Mouse (Mus musculus): ENCODE data around the gene Pop7. TPM values are rescaled to one million over a fixed set of nuclear protein-coding genes. Genes with fewer than 3 reads are reported as not detected.

Pop7 gene
- polyA plus RNA-seq, 1 experiment from 2014 or later: 52.7 TPM

DNA sequence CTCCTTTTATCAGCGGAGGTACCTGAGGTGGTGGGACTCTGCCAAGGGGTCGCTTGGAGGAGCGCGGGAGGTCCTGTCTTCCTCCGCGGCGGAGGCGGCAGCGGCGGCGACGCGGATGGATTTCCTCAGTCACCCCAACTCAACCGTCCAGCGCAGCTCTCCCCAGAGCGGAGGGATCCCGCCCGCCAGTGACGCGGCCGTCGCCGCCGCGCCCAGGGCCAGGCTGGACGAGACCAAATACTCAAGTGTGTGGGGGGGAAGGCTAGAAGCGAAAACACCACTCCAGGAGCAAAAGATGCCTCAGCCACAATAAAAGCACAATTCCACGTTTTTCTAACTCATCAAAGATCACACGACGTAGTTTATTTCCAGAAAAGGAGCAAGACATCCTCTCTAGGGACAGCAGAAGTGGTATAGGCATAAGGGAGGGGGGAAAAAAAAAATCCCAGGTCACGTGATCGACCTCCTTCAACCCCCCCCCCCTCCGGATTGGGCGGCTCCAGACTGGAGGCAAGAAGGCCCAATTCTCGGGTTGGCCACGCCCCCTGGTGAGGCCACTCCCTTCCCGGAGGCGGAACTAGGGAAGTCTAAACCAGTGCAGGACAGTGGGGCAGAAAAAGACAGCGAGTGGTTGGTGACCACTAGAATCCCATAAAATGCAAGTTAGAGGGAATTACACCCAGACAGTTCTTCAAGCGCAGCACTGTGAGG is 31.0 kb upstream of the Pop7 start, which contains the start of the genes Epo and Gnb2:
Epo (minus strand) TSS at position 126 of the 711 bp plus-strand sequence.
Gnb2 (minus strand) TSS at position 394 of the 711 bp plus-strand sequence.
- Histone ChIP-seq H3K4me2 (peak within 1 kb of the TSS; percentile 99), H3K27me3 (no peaks in the 10 kb centered on the region), H3K27ac (peak within 1 kb of the TSS; percentile 94), H3K9ac (replicated peaks) (peak within 1 kb of the TSS; percentile 90), H3K36me3 (peaks cover 20% of the 10 kb centered on the region), H3K9me3 (no peaks in the 10 kb centered on the region), H3K4me3 (replicated peaks) (peak within 1 kb of the TSS; percentile 90), H3K4me1 (replicated peaks) (peaks cover 18% of the 10 kb centered on the region)
- peak; percentile 66 for ATAC-seq (ENCODE audit: insufficient number of reproducible peaks, insufficient read depth, low FRiP score, low TSS enrichment, low read depth)
- WGBS: 0% methylated on average over 40 of the region's 40 CpGs

- no peak; the same call in 1 of the 2 replicates for ATAC-seq (ENCODE audit: insufficient number of reproducible peaks, insufficient read depth, low FRiP score, low TSS enrichment, low read depth)
- peak overlapping the region; percentile 99 for H3K4me2 ChIP-seq
- no peaks in the 10 kb centered on the region for H3K27me3 ChIP-seq
- peaks cover 21% of the 10 kb centered on the region for H3K4me1 ChIP-seq (replicated peaks)
- H3K27ac ChIP-seq: peak overlapping the region; percentile 94
- peaks cover 25% of the 10 kb centered on the region for H3K36me3 ChIP-seq
- H3K9me3 ChIP-seq: no peaks in the 10 kb centered on the region
- WGBS: under 1% methylated on average over 10 of the region's 12 CpGs
- peak overlapping the region; percentile 90 for H3K4me3 ChIP-seq (replicated peaks)
- peak overlapping the region; percentile 90 for H3K9ac ChIP-seq (replicated peaks)
Observed at GRCm38 (mm10) chr5:137532808-137533116, 30.4 kb upstream of the Pop7 start.

DNA sequence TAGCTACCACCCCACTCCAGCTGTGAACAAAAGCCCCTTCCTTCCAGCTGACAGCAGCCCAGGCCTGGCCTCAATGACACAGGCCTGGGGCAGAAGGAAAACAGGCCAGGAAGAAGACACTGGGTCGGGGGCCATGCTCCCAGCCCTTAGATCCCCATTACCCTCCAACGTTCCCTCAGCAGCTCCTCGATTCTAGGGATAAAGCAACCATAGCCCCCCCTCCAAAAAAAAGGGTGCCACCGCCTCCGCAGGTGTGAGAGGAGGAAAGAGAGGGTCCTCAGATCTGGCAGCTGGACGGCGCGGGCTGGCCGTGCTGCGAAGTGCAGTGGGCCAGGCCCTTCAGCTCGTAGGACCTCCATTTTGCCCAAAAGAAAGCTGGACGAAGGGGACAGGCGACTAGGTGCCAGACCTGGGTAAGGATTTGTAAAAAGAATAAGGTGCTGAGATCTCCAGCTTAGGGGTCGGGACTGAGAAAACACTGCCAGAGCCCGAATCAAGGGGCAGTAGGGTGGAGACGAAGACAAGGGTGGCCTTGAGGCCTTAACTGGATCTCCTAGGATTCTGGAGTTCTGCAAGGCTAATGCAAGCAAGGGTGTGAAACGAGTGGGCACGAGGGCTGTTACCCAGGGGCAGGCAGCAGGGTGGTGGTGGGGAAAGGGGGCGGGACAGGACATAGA is 30.0 kb upstream of the Pop7 start:
- under 1% methylated on average over 19 of the region's 19 CpGs for WGBS
- ATAC-seq (ENCODE audit: insufficient number of reproducible peaks, insufficient read depth, low FRiP score, low TSS enrichment, low read depth): no peak

GRCm38 (mm10) chr5:137531414-137532130 is 29.3 kb upstream of the Pop7 start:
- Histone ChIP-seq H3K9me3 (no peaks in the 10 kb centered on the region), H3K4me2 (peak overlapping the region; percentile 99), H3K9ac (replicated peaks) (peak overlapping the region; percentile 90), H3K36me3 (peaks cover 35% of the 10 kb centered on the region), H3K27me3 (no peaks in the 10 kb centered on the region), H3K4me3 (replicated peaks) (peak overlapping the region; percentile 90), H3K27ac (peak overlapping the region; percentile 94), H3K4me1 (replicated peaks) (peaks cover 30% of the 10 kb centered on the region)
- under 1% methylated on average over 51 of the region's 51 CpGs for WGBS
- ATAC-seq (ENCODE audit: insufficient number of reproducible peaks, insufficient read depth, low FRiP score, low TSS enrichment, low read depth): 0 out of 2 replicates have a peak, but pooled peaks have one; percentile 0

More for the DNA sequence above, 30.0 kb upstream of the Pop7 start:
- H3K4me1 ChIP-seq (replicated peaks): peaks cover 26% of the 10 kb centered on the region
- H3K4me2 ChIP-seq: peak overlapping the region; percentile 99
- H3K36me3 ChIP-seq: peaks cover 30% of the 10 kb centered on the region
- no peaks in the 10 kb centered on the region for H3K27me3 ChIP-seq
- no peaks in the 10 kb centered on the region for H3K9me3 ChIP-seq
- peak overlapping the region; percentile 90 for H3K9ac ChIP-seq (replicated peaks)
- peak overlapping the region; percentile 94 for H3K27ac ChIP-seq
- H3K4me3 ChIP-seq (replicated peaks): peak overlapping the region; percentile 90

GRCm38 (mm10) chr5:137530588-137531413 is 28.5 kb upstream of the Pop7 start:
- H3K9ac ChIP-seq (replicated peaks): peak overlapping the region; percentile 90
- WGBS: under 1% methylated on average over 43 of the region's 46 CpGs
- peak overlapping the region; percentile 94 for H3K27ac ChIP-seq
- no peaks in the 10 kb centered on the region for H3K27me3 ChIP-seq
- peak overlapping the region; percentile 99 for H3K4me2 ChIP-seq
- peaks cover 42% of the 10 kb centered on the region for H3K36me3 ChIP-seq
- H3K4me1 ChIP-seq (replicated peaks): peaks cover 36% of the 10 kb centered on the region
- no peaks in the 10 kb centered on the region for H3K9me3 ChIP-seq
- 0 out of 2 replicates have a peak, but pooled peaks have one; percentile 15 for ATAC-seq (ENCODE audit: insufficient number of reproducible peaks, insufficient read depth, low FRiP score, low TSS enrichment, low read depth)
- peak overlapping the region; percentile 90 for H3K4me3 ChIP-seq (replicated peaks)

DNA sequence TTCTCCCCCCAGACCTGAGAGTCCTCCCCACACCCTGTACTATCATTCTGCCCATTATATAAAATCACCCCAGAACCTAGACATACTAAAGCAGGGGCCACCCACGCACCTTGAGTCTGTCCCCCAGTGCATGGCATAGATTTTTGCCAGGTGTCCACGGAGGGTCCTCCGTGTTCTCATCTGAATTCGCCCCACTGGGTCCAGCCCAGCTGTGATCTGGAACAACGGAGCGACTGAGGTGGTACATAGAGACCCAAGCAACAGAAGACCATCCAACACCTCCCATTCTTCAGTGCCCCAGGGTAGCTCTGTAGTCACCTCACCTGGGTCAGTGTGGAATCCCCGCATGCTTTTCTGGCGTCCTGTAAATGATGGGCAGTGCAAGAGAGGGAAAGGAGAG is 27.8 kb upstream of the Pop7 start:
- Histone ChIP-seq H3K4me1 (replicated peaks) (peaks cover 42% of the 10 kb centered on the region), H3K9me3 (no peaks in the 10 kb centered on the region), H3K36me3 (peaks cover 49% of the 10 kb centered on the region), H3K4me3 (replicated peaks) (peak overlapping the region; percentile 90), H3K9ac (replicated peaks) (peak overlapping the region; percentile 90), H3K4me2 (peak overlapping the region; percentile 99), H3K27me3 (no peaks in the 10 kb centered on the region), H3K27ac (peak overlapping the region; percentile 94)
- 78% methylated on average over 8 of the region's 8 CpGs for WGBS
- no peak for ATAC-seq (ENCODE audit: insufficient number of reproducible peaks, insufficient read depth, low FRiP score, low TSS enrichment, low read depth)

DNA sequence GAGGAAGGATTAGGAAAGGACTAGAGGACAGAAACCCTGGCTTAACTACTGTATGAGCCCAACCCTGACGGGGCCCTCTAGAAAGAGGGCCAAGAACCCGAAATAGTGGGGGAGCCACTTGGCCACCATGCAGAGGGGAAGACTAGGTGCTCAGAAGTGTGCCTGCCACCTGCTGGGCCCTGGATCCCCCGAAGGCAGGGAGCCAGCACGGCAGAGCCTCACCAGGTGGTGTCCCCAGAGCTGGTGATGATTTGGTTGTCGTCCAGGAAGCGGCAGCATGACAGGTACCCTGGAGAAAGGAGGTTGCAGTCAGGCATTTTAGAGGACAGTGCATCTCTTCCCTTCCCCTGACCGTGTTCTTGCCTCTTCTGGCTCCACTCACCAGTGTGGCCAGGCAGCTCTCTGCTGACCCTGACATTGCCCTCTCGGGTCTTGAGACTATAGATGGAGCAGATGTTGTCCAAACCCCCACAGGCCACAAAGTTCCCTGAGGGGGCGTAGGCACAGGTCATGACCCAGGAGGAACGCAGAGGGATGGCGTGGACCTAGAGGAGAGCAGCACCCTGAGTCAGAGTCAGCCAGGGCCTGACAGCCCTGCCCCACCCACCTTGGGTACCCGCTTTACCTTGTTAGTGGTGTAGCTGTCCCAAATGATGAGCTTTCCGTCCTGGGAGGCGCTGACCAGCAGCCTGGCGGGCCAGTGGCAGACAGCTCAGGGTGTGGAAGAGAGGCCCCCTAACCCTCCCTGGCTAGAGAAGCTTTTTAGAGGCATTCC is 27.1 kb upstream of the Pop7 start:
- Histone ChIP-seq H3K27ac (no peak overlapping the region), H3K4me2 (peak overlapping the region; percentile 99; the same call in 1 of the 2 replicates), H3K4me3 (replicated peaks) (peak overlapping the region; percentile 90; the same call in 1 of the 2 replicates), H3K9ac (replicated peaks) (0 out of 2 replicates have a peak overlapping the region, but pooled peaks have one; percentile 90), H3K27me3 (no peaks in the 10 kb centered on the region), H3K36me3 (peaks cover 55% of the 10 kb centered on the region), H3K9me3 (no peaks in the 10 kb centered on the region), H3K4me1 (replicated peaks) (peaks cover 42% of the 10 kb centered on the region)
- ATAC-seq (ENCODE audit: insufficient number of reproducible peaks, insufficient read depth, low FRiP score, low TSS enrichment, low read depth): no peak
- 80% methylated on average over 15 of the region's 15 CpGs for WGBS

GRCm38 (mm10) chr5:137528247-137528968 is 26.1 kb upstream of the Pop7 start:
- Histone ChIP-seq H3K4me1 (replicated peaks) (peaks cover 37% of the 10 kb centered on the region), H3K27ac (peak overlapping the region; percentile 17; the same call in 1 of the 2 replicates), H3K36me3 (peaks cover 65% of the 10 kb centered on the region), H3K9me3 (no peaks in the 10 kb centered on the region), H3K4me2 (no peak overlapping the region), H3K27me3 (no peaks in the 10 kb centered on the region), H3K4me3 (replicated peaks) (0 out of 2 replicates have a peak overlapping the region, but pooled peaks have one; percentile 4), H3K9ac (replicated peaks) (0 out of 2 replicates have a peak overlapping the region, but pooled peaks have one; percentile 12)
- 84% methylated on average over 22 of the region's 22 CpGs for WGBS
- ATAC-seq (ENCODE audit: insufficient number of reproducible peaks, insufficient read depth, low FRiP score, low TSS enrichment, low read depth): no peak

DNA sequence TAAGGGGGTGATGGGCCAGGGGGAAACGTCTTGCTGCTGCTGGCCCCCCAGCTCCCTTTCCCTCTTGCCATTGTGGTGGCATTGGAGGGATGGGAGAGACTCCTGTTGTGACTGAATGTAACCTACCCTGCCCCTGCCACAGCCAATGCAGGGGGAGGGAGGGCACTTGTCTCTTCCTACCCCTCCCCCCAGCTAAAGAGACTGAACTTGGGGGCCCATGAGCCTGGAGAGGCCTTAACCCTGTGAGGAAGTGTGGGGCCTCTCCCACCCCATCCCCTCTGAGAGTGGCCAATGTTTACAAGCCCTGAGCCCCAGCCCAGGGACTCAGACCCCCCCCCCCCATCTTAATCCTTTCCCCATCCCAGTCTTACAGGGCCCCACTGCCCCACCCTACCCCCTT is 25.1 kb upstream of the Pop7 start:
- Histone ChIP-seq H3K4me2 (no peak overlapping the region), H3K36me3 (peaks cover 75% of the 10 kb centered on the region), H3K9me3 (no peaks in the 10 kb centered on the region), H3K27me3 (no peaks in the 10 kb centered on the region), H3K9ac (replicated peaks) (0 out of 2 replicates have a peak overlapping the region, but pooled peaks have one; percentile 23), H3K4me1 (replicated peaks) (peaks cover 37% of the 10 kb centered on the region), H3K4me3 (replicated peaks) (no peak overlapping the region), H3K27ac (no peak overlapping the region)
- ATAC-seq (ENCODE audit: insufficient number of reproducible peaks, insufficient read depth, low FRiP score, low TSS enrichment, low read depth): no peak
- WGBS: 67% methylated on average over 1 of the region's 1 CpGs

All from limb, embryonic 12.5 days (tissue).